In genomic region chr10:37484311-37485023, GRCm38 (mm10) we compare ENCODE assay signal across 11 mouse cellular contexts.
DNase-seq lines count a peak whose midpoint lies in the region; ATAC-seq and TF ChIP-seq lines count a peak whose summit lies in the region.
"Had no signal": no experiment of that assay in that cellular context is flagged by ENCODE, and none has a peak within 500 bp of the region (broad histone marks: within the 10 kb centered on the region; RNA-seq: fewer than 3 reads in every experiment).

No protein-coding gene starts in this region.

- no peaks in the 10 kb centered on the region for H3K9me3 ChIP-seq in embryonic facial prominence, embryonic 14.5 days (ENCODE audit: control insufficient read depth, low read length)
- no peaks in the 10 kb centered on the region for H3K9me3 ChIP-seq in embryonic facial prominence, embryonic 10.5 days
- H3K9me3 ChIP-seq in kidney, postnatal 0 days (replicated peaks; ENCODE audit: low read length): no peaks in the 10 kb centered on the region
- no peaks in the 10 kb centered on the region for H3K9me3 ChIP-seq in lung, embryonic 15.5 days
- H3K9me3 ChIP-seq in midbrain, embryonic 16.5 days (replicated peaks; ENCODE audit: control insufficient read depth, low read length, poor library complexity, severe bottlenecking): no peaks in the 10 kb centered on the region
- H3K9me3 ChIP-seq: limb, embryonic 15.5 days had no signal

- no peak for TF ChIP-seq CTCF in kidney, postnatal 0 days (IDR thresholded peaks at IDR 0.05; ENCODE audit: low read depth)

- 57% methylated on average over 6 of the region's 6 CpGs for whole genome bisulfite sequencing in embryonic facial prominence, embryonic 14.5 days
- 70% methylated on average over 6 of the region's 6 CpGs for WGBS in embryonic facial prominence, embryonic 10.5 days
- WGBS in kidney, postnatal 0 days: 67% methylated on average over 6 of the region's 6 CpGs
- 39% methylated on average over 6 of the region's 6 CpGs for WGBS in lung, embryonic 15.5 days
- 85% methylated on average over 6 of the region's 6 CpGs for WGBS in midbrain, embryonic 16.5 days

- no peak overlapping the region for H3K27ac ChIP-seq in embryonic facial prominence, embryonic 14.5 days (replicated peaks; ENCODE audit: low read depth, low read length)
- H3K27ac ChIP-seq in embryonic facial prominence, embryonic 10.5 days (replicated peaks): no peak overlapping the region
- H3K27ac ChIP-seq in kidney, postnatal 0 days: no peak overlapping the region
- 0 out of 2 replicates have a peak overlapping the region, but pooled peaks have one; percentile 35 for H3K27ac ChIP-seq in lung, embryonic 15.5 days
- H3K27ac ChIP-seq in midbrain, embryonic 16.5 days (ENCODE audit: low read length): no peak overlapping the region
- H3K27ac ChIP-seq: limb, embryonic 15.5 days had no signal

- peaks cover 2% of the 10 kb centered on the region; the same call in 1 of the 2 replicates for H3K4me1 ChIP-seq in embryonic facial prominence, embryonic 14.5 days (ENCODE audit: control insufficient read depth, insufficient read depth, low read length)
- H3K4me1 ChIP-seq in embryonic facial prominence, embryonic 10.5 days: peaks cover 10% of the 10 kb centered on the region
- H3K4me1 ChIP-seq in kidney, postnatal 0 days (replicated peaks; ENCODE audit: insufficient read depth, low read length): no peaks in the 10 kb centered on the region
- H3K4me1 ChIP-seq in lung, embryonic 15.5 days: peaks cover 6% of the 10 kb centered on the region; the same call in 1 of the 2 replicates
- no peaks in the 10 kb centered on the region for H3K4me1 ChIP-seq in midbrain, embryonic 16.5 days (ENCODE audit: control insufficient read depth, insufficient read depth, low read length)
- H3K4me1 ChIP-seq: limb, embryonic 15.5 days had no signal

- H3K4me3 ChIP-seq in embryonic facial prominence, embryonic 14.5 days (ENCODE audit: low read depth, low read length): no peak overlapping the region
- H3K4me3 ChIP-seq in embryonic facial prominence, embryonic 10.5 days: no peak overlapping the region
- H3K4me3 ChIP-seq in kidney, postnatal 0 days (replicated peaks; ENCODE audit: low read depth, low read length): no peak overlapping the region
- H3K4me3 ChIP-seq in lung, embryonic 15.5 days: no peak overlapping the region
- H3K4me3 ChIP-seq in midbrain, embryonic 16.5 days (ENCODE audit: low read depth, low read length): no peak overlapping the region
- H3K4me3 ChIP-seq: erythroblast, embryonic 14.5 days; limb, embryonic 15.5 days had no signal

- no peaks in the 10 kb centered on the region for H3K36me3 ChIP-seq in embryonic facial prominence, embryonic 14.5 days (ENCODE audit: control insufficient read depth, insufficient read depth, low read length)
- H3K36me3 ChIP-seq in embryonic facial prominence, embryonic 10.5 days (replicated peaks): no peaks in the 10 kb centered on the region
- H3K36me3 ChIP-seq in kidney, postnatal 0 days (ENCODE audit: insufficient read depth, low read length): no peaks in the 10 kb centered on the region
- H3K36me3 ChIP-seq in lung, embryonic 15.5 days: no peaks in the 10 kb centered on the region
- no peaks in the 10 kb centered on the region for H3K36me3 ChIP-seq in midbrain, embryonic 16.5 days (ENCODE audit: control insufficient read depth, insufficient read depth, low read length)
- H3K36me3 ChIP-seq: limb, embryonic 15.5 days had no signal

- H3K27me3 ChIP-seq in embryonic facial prominence, embryonic 14.5 days (replicated peaks; ENCODE audit: control insufficient read depth, insufficient read depth, low read length): no peaks in the 10 kb centered on the region
- no peaks in the 10 kb centered on the region for H3K27me3 ChIP-seq in embryonic facial prominence, embryonic 10.5 days (replicated peaks; ENCODE audit: low read depth, poor library complexity, severe bottlenecking)
- no peaks in the 10 kb centered on the region for H3K27me3 ChIP-seq in kidney, postnatal 0 days (ENCODE audit: insufficient read depth, low read length)
- no peaks in the 10 kb centered on the region for H3K27me3 ChIP-seq in lung, embryonic 15.5 days
- no peaks in the 10 kb centered on the region for H3K27me3 ChIP-seq in midbrain, embryonic 16.5 days (ENCODE audit: control insufficient read depth, insufficient read depth, low read depth, low read length)
- H3K27me3 ChIP-seq: limb, embryonic 15.5 days had no signal

- no peak overlapping the region for H3K4me2 ChIP-seq in embryonic facial prominence, embryonic 14.5 days (ENCODE audit: low read depth, low read length)
- no peak overlapping the region for H3K4me2 ChIP-seq in kidney, postnatal 0 days (ENCODE audit: low read length)
- no peak overlapping the region for H3K4me2 ChIP-seq in lung, embryonic 15.5 days
- no peak overlapping the region for H3K4me2 ChIP-seq in midbrain, embryonic 16.5 days (ENCODE audit: low read length)
- H3K4me2 ChIP-seq: limb, embryonic 15.5 days had no signal

- ATAC-seq in embryonic facial prominence, embryonic 14.5 days (ENCODE audit: low read depth): no peak
- no peak for ATAC-seq in kidney, postnatal 0 days (replicated peaks; ENCODE audit: low FRiP score, low read depth)
- ATAC-seq in lung, embryonic 15.5 days (ENCODE audit: borderline replicate concordance, extremely low read depth, low FRiP score, low TSS enrichment): peak; percentile 39; the same call in 1 of the 2 replicates
- no peak for ATAC-seq in midbrain, embryonic 16.5 days

- H3K9ac ChIP-seq in embryonic facial prominence, embryonic 14.5 days (ENCODE audit: low read depth, low read length): no peak overlapping the region
- H3K9ac ChIP-seq in kidney, postnatal 0 days (ENCODE audit: low read depth, low read length): no peak overlapping the region
- no peak overlapping the region for H3K9ac ChIP-seq in lung, embryonic 15.5 days
- no peak overlapping the region for H3K9ac ChIP-seq in midbrain, embryonic 16.5 days (ENCODE audit: low read depth, low read length)
- H3K9ac ChIP-seq: limb, embryonic 15.5 days had no signal

- peak; percentile 26 for DNase-seq in embryonic facial prominence, embryonic 14.5 days (ENCODE audit: low spot score)
- DNase-seq in embryonic facial prominence, embryonic 10.5 days (ENCODE audit: low spot score): no peak
- DNase-seq in kidney, postnatal 0 days (ENCODE audit: low spot score): peak; percentile 9
- DNase-seq in kidney, postnatal 36 days: no peak
- peak; percentile 40 for DNase-seq in 3T3-L1 (ENCODE audit: low read depth, low spot score)
- no peak for DNase-seq in yolk sac, embryonic 10.5 days (ENCODE audit: low spot score)
- DNase-seq: cerebellum, adult 11 months had no signal

Comparison
In these comparisons a context has a peak if more than half of its experiments do, and no peak if none do; other contexts are left out.
1. DNase-seq: peak in embryonic facial prominence, embryonic 14.5 days (single experiment), kidney, postnatal 0 days (single experiment) and 3T3-L1 (single experiment); none in embryonic facial prominence, embryonic 10.5 days (single experiment), kidney, postnatal 36 days (0 of 2) and yolk sac, embryonic 10.5 days (single experiment).